9 mouse cellular contexts compared by ENCODE assay signal in the genomic region with DNA sequence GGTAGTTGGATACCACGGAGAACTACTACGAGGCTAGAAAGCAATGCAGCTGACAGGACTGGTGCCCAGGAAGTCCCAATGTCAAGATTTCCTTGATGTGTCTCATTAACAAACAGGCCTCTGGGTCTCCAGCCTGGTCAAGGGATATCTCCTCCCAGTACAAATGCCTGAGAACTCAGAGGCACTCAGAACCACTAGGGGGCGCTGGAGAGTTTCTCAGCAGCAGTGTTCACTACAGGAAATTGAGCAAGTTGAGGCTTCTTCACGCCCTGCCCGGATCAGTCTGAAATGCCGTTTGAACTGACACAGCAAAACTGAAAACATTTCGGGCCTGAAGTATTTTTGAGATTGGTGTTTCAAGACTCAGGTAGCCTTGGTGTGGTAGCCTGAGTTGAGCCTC. TPM values are rescaled to one million over a fixed set of nuclear protein-coding genes. Genes with fewer than 3 reads are reported as not detected.
A peak's percentile ranks its signal among the peaks of the same experiment; 100 is the strongest.
DNase-seq lines count a peak whose midpoint lies in the region; ATAC-seq and TF ChIP-seq lines count a peak whose summit lies in the region.
"Had no signal": no experiment of that assay in that cellular context is flagged by ENCODE, and none has a peak within 500 bp of the region (broad histone marks: within the 10 kb centered on the region; RNA-seq: fewer than 3 reads in every experiment).

No protein-coding gene starts in this region.

- TF ChIP-seq POLR2A in heart, adult 2 months (IDR thresholded peaks at IDR 0.05; ENCODE audit: insufficient read depth, low read depth, low read length), result no peak

- peaks cover 11% of the 10 kb centered on the region; the same call in 1 of the 2 replicates for H3K4me1 ChIP-seq in embryonic facial prominence, embryonic 14.5 days (ENCODE audit: control insufficient read depth, insufficient read depth, low read length)
- no peaks in the 10 kb centered on the region for H3K4me1 ChIP-seq in heart, adult 2 months (ENCODE audit: control insufficient read depth, insufficient read depth, low read length)

- no peaks in the 10 kb centered on the region for H3K79me2 ChIP-seq in heart, adult 2 months (replicated peaks; ENCODE audit: control insufficient read depth, insufficient read depth, low read length)

- ATAC-seq in embryonic facial prominence, embryonic 14.5 days (ENCODE audit: low read depth), result peak; percentile 50

- H3K9ac ChIP-seq in embryonic facial prominence, embryonic 14.5 days (ENCODE audit: low read depth, low read length), result no peak overlapping the region
- H3K9ac ChIP-seq in heart, adult 2 months (ENCODE audit: low read depth, low read length), result no peak overlapping the region
- H3K9ac ChIP-seq: limb, embryonic 15.5 days had no signal

- peaks cover 46% of the 10 kb centered on the region for H3K27me3 ChIP-seq in embryonic facial prominence, embryonic 14.5 days (replicated peaks; ENCODE audit: control insufficient read depth, insufficient read depth, low read length)
- 0 out of 2 replicates have a peak, but pooled peaks cover 2% of the 10 kb centered on the region for H3K27me3 ChIP-seq in heart, adult 2 months (ENCODE audit: control insufficient read depth, insufficient read depth, low read length)

- no peak overlapping the region for H3K27ac ChIP-seq in embryonic facial prominence, embryonic 14.5 days (replicated peaks; ENCODE audit: low read depth, low read length)
- no peak overlapping the region for H3K27ac ChIP-seq in heart, adult 2 months
- H3K27ac ChIP-seq: limb, embryonic 15.5 days had no signal

- WGBS in embryonic facial prominence, embryonic 14.5 days, result 4% methylated on average over 7 of the region's 7 CpGs
- 2% methylated on average over 7 of the region's 7 CpGs for WGBS in heart, adult 2 months

- DNase-seq in CD4-positive helper T cell, adult 2 months (ENCODE audit: low read depth, low spot score), result peak; percentile 51
- DNase-seq in adrenal gland, postnatal 4 days (ENCODE audit: low spot score in 2 of 2), result peak; percentile 75 to 90
- DNase-seq in embryonic facial prominence, embryonic 14.5 days (ENCODE audit: low spot score), result peak; percentile 92
- peak; percentile 78 to 86 for DNase-seq in heart, adult 2 months
- DNase-seq in kidney, postnatal 36 days, result peak; percentile 88 to 96
- DNase-seq in lung, adult 18-20 months, result peak; percentile 75 to 84
- DNase-seq in ovary, postnatal 14 days (ENCODE audit: low spot score), result peak; percentile 94
- peak; percentile 88 for DNase-seq in thymus, postnatal 14 days

- H3K9me3 ChIP-seq in embryonic facial prominence, embryonic 14.5 days (ENCODE audit: control insufficient read depth, low read length), result no peaks in the 10 kb centered on the region
- H3K9me3 ChIP-seq: limb, embryonic 15.5 days had no signal

- intact Hi-C loops in heart, adult 2 months (cut with DNase I), result loop anchor here (1.0 to 5.0 kb wide), 4 partner anchors 72 to 202 kb away; no protein-coding TSS in a partner anchor

- no peaks in the 10 kb centered on the region for H3K36me3 ChIP-seq in embryonic facial prominence, embryonic 14.5 days (ENCODE audit: control insufficient read depth, insufficient read depth, low read length)
- H3K36me3 ChIP-seq in heart, adult 2 months (ENCODE audit: control insufficient read depth, insufficient read depth, low read length), result no peaks in the 10 kb centered on the region
- H3K36me3 ChIP-seq: limb, embryonic 15.5 days had no signal

- peak overlapping the region; percentile 34 for H3K4me2 ChIP-seq in embryonic facial prominence, embryonic 14.5 days (ENCODE audit: low read depth, low read length)

- peak; percentile 98 for TF ChIP-seq CTCF in heart, adult 2 months (IDR thresholded peaks at IDR 0.05)

- no peak overlapping the region for H3K4me3 ChIP-seq in embryonic facial prominence, embryonic 14.5 days (ENCODE audit: low read depth, low read length)
- H3K4me3 ChIP-seq in heart, adult 2 months, result no peak overlapping the region
- H3K4me3 ChIP-seq: limb, embryonic 15.5 days had no signal

- no peak for TF ChIP-seq EP300 in heart, adult 2 months (IDR thresholded peaks at IDR 0.05; ENCODE audit: insufficient read depth, low read depth, low read length)

RNA-seq across cellular contexts. Expression of a gene that starts 1.5 kb away (rescaled TPM):
- 10 to 100 TPM; 17.5 to 19.8 TPM for total RNA-seq in adrenal gland, postnatal 4 days (2021)
- 7.5 and 8.7 TPM in 2 replicates for polyA plus RNA-seq in embryonic facial prominence, embryonic 14.5 days (2014; fragmentation: Nextera tagmentation; extraction: Ambion mirVana)
- under 1 TPM; 0.34 to 0.45 TPM for total RNA-seq in heart, adult 2 months (2021)
- 0.43 and 0.44 TPM in 2 replicates for polyA plus RNA-seq in heart, adult 2 months (2012; rRNA removed)

Comparison
In these comparisons a context has a peak if more than half of its experiments do, and no peak if none do; other contexts are left out.
1. RNA of a gene that starts 1.5 kb away (total RNA-seq): 17.5 to 19.8 TPM in adrenal gland, postnatal 4 days; 0.34 to 0.45 TPM in heart, adult 2 months; every median in the first group is over 10 times any median in the second.
2. Peak in every context shown above with its lines, with median percentiles within 50 percentile points of each other: DNase-seq.